Mouse (Mus musculus) hindbrain, postnatal 0 days (tissue): ENCODE measurements around the gene Plekha3. TPM values are rescaled to one million over a fixed set of nuclear protein-coding genes. Genes with fewer than 3 reads are reported as not detected.

Source experiments
- ATAC-seq: fragments of 200-750 bp; cut with Nextera tagmentation; 2 replicates; pipeline ENCODE4 v1.8.0; 2017; ENCODE audit warnings: mild to moderate bottlenecking, moderate TSS enrichment, moderate library complexity
- DNase-seq: peaks from one replicate; pipeline ENCODE4 v3.0.0-alpha.2; 2015; ENCODE audit warnings: low spot score
- H3K27ac ChIP-seq: fragments of 300-500 bp; sonication (generic); 2 replicates; pipeline ENCODE4 v1.5.1; 2014; ENCODE audit warnings: mild to moderate bottlenecking
- H3K27me3 ChIP-seq: fragments of 300-500 bp; sonication (generic); 2 replicates; pipeline ENCODE4 v1.6.1; 2014; ENCODE audit warnings: low read length, mixed read lengths; ENCODE audit not compliant: insufficient read depth
- H3K36me3 ChIP-seq: fragments of 300-500 bp; sonication (generic); 2 replicates; pipeline ENCODE4 v1.6.1; 2014; ENCODE audit warnings: low read length, mixed read lengths; ENCODE audit not compliant: insufficient read depth
- H3K4me1 ChIP-seq: fragments of 300-500 bp; sonication (generic); 2 replicates; pipeline ENCODE4 v1.6.1; 2014; ENCODE audit warnings: antibody characterized with exemption, low read length, mixed read lengths; ENCODE audit not compliant: insufficient read depth
- H3K4me2 ChIP-seq: fragments of 300-500 bp; sonication (generic); 2 replicates; pipeline ENCODE4 v1.6.1; 2014; ENCODE audit warnings: low read depth, mild to moderate bottlenecking, low read length, moderate library complexity, mixed read lengths
- H3K4me3 ChIP-seq: fragments of 300-500 bp; sonication (generic); 2 replicates; pipeline ENCODE4 v1.5.1; 2014; ENCODE audit warnings: low read length
- H3K9ac ChIP-seq: fragments of 300-500 bp; sonication (generic); replicated peaks from 2 replicates; pipeline ENCODE4 v1.6.1; 2014; ENCODE audit warnings: mild to moderate bottlenecking, low read length, moderate library complexity, mixed read lengths
- H3K9me3 ChIP-seq: fragments of 300-500 bp; sonication (generic); 2 replicates; pipeline ENCODE4 v1.6.1; 2016; ENCODE audit warnings: low read length, mixed read lengths
- CTCF ChIP-seq: IDR thresholded peaks from 2 replicates; pipeline ENCODE4 v1.5.1; 2016; ENCODE audit warnings: antibody characterized with exemption, control low read depth, low read depth
- WGBS: fragments of 180-500 bp; shearing (Covaris S2); extraction: QIAGEN DNeasy Blood & Tissue Kit; methylation state at CpG from one replicate; pipeline ENCODE4 v1.1.7; 2014; 5-methylcytosine and 5-hydroxymethylcytosine counted together
- polyA plus RNA-seq: library from polyadenylated mRNA; unstranded; fragments of >200 nt; fragmentation: Nextera tagmentation; extraction: Ambion mirVana; gene quantifications from 2 replicates; pipeline ENCODE4 v1.2.1, GENCODE M21; 2015
- total RNA-seq: library from RNA; depleted of rRNA; stranded (reverse); fragments of >200 nt; gene quantifications from 2 replicates; pipeline ENCODE4 v1.2.3, GENCODE M21; 2014

Gene Plekha3
- total and polyA plus RNA-seq, 2 experiments from 2014 or later = 8.7 to 23.3 TPM

- no peaks in the 10 kb centered on the region for H3K27me3 ChIP-seq
- no peaks in the 10 kb centered on the region for H3K9me3 ChIP-seq
- H3K36me3 ChIP-seq = peaks cover 3% of the 10 kb centered on the region; the same call in 1 of the 2 replicates
- peak; percentile 9; the same call in 1 of the 2 replicates for TF ChIP-seq CTCF
- peak within 1 kb of the TSS; percentile 77 for H3K4me3 ChIP-seq
- H3K4me2 ChIP-seq = peak within 1 kb of the TSS; percentile 67
- DNase-seq (peak; percentile 98), ATAC-seq (peak; percentile 98)
- H3K27ac ChIP-seq = peak within 1 kb of the TSS; percentile 92
- WGBS = under 1% methylated on average over 39 of the region's 42 CpGs
- peak within 1 kb of the TSS; percentile 83 for H3K9ac ChIP-seq
- H3K4me1 ChIP-seq = peaks cover 14% of the 10 kb centered on the region
Measured at GRCm38 (mm10) chr2:76647883-76648570, 27.1 kb upstream of the Plekha3 start, which contains the start of the genes Prkra and Pjvk. Prkra (minus strand) TSS chr2:76648015. Pjvk (plus strand) TSS chr2:76648476.

- WGBS = 32% methylated on average over 13 of the region's 13 CpGs
- peak; percentile 27 for ATAC-seq
- no peaks in the 10 kb centered on the region for H3K36me3 ChIP-seq
- peak overlapping the region; percentile 92 for H3K27ac ChIP-seq
- no peak for TF ChIP-seq CTCF
- H3K9me3 ChIP-seq = no peaks in the 10 kb centered on the region
- H3K27me3 ChIP-seq = no peaks in the 10 kb centered on the region
- peak; percentile 39 for DNase-seq
- H3K4me3 ChIP-seq = peak overlapping the region; percentile 77
- H3K4me1 ChIP-seq = peaks cover 14% of the 10 kb centered on the region
- H3K4me2 ChIP-seq = peak overlapping the region; percentile 67
- H3K9ac ChIP-seq = peak overlapping the region; percentile 83
Measured at GRCm38 (mm10) chr2:76648666-76649141, 26.4 kb upstream of the Plekha3 start.

- Histone ChIP-seq H3K36me3 (no peaks in the 10 kb centered on the region), H3K4me1 (peaks cover 6% of the 10 kb centered on the region; the same call in 1 of the 2 replicates), H3K9me3 (no peaks in the 10 kb centered on the region), H3K27me3 (no peaks in the 10 kb centered on the region), H3K9ac (no peak overlapping the region), H3K27ac (no peak overlapping the region), H3K4me2 (no peak overlapping the region), H3K4me3 (no peak overlapping the region)
- DNase-seq (no peak), ATAC-seq (no peak)
- TF ChIP-seq CTCF = 0 out of 2 replicates have a peak, but pooled peaks have one; percentile 10
- WGBS = 93% methylated on average over 4 of the region's 4 CpGs
Measured at GRCm38 (mm10) chr2:76653070-76653469, 22.0 kb upstream of the Plekha3 start.

GRCm38 (mm10) chr2:76654646-76655045 is 20.4 kb upstream of the Plekha3 start:
- no peak for ATAC-seq
- no peak overlapping the region for H3K9ac ChIP-seq
- no peaks in the 10 kb centered on the region for H3K4me1 ChIP-seq
- H3K27ac ChIP-seq = no peak overlapping the region
- no peaks in the 10 kb centered on the region for H3K36me3 ChIP-seq
- no peak overlapping the region for H3K4me2 ChIP-seq
- no peaks in the 10 kb centered on the region for H3K9me3 ChIP-seq
- 74% methylated on average over 5 of the region's 5 CpGs for WGBS
- DNase-seq = no peak
- no peak overlapping the region for H3K4me3 ChIP-seq
- no peak for TF ChIP-seq CTCF
- no peaks in the 10 kb centered on the region for H3K27me3 ChIP-seq

GRCm38 (mm10) chr2:76655444-76655843 is 19.6 kb upstream of the Plekha3 start:
- Histone ChIP-seq H3K27me3 (no peaks in the 10 kb centered on the region), H3K9me3 (no peaks in the 10 kb centered on the region), H3K36me3 (no peaks in the 10 kb centered on the region), H3K4me3 (no peak overlapping the region), H3K27ac (no peak overlapping the region), H3K9ac (no peak overlapping the region), H3K4me1 (no peaks in the 10 kb centered on the region), H3K4me2 (no peak overlapping the region)
- 73% methylated on average over 3 of the region's 3 CpGs for WGBS
- peak; percentile 34; the same call in 1 of the 2 replicates for ATAC-seq
- DNase-seq = no peak
- no peak for TF ChIP-seq CTCF

GRCm38 (mm10) chr2:76655982-76656381 is 19.1 kb upstream of the Plekha3 start:
- no peak overlapping the region for H3K4me3 ChIP-seq
- ATAC-seq (0 out of 2 replicates have a peak, but pooled peaks have one; percentile 34), DNase-seq (no peak)
- 6% methylated on average over 1 of the region's 1 CpGs for WGBS
- no peaks in the 10 kb centered on the region for H3K9me3 ChIP-seq
- H3K9ac ChIP-seq = no peak overlapping the region
- H3K27ac ChIP-seq = no peak overlapping the region
- peak; percentile 31; the same call in 1 of the 2 replicates for TF ChIP-seq CTCF
- H3K4me1 ChIP-seq = no peaks in the 10 kb centered on the region
- H3K4me2 ChIP-seq = no peak overlapping the region
- H3K27me3 ChIP-seq = no peaks in the 10 kb centered on the region
- H3K36me3 ChIP-seq = no peaks in the 10 kb centered on the region

- ATAC-seq (no peak), DNase-seq (no peak)
- Histone ChIP-seq H3K4me2 (no peak overlapping the region), H3K27me3 (no peaks in the 10 kb centered on the region), H3K4me1 (no peaks in the 10 kb centered on the region), H3K27ac (no peak overlapping the region), H3K36me3 (no peaks in the 10 kb centered on the region), H3K9ac (no peak overlapping the region), H3K9me3 (no peaks in the 10 kb centered on the region), H3K4me3 (no peak overlapping the region)
- TF ChIP-seq CTCF = no peak
- 76% methylated on average over 13 of the region's 13 CpGs for WGBS
Measured at GRCm38 (mm10) chr2:76658551-76658950, 16.5 kb upstream of the Plekha3 start.
